Mouse (Mus musculus) retina, adult 2 months (tissue): ENCODE measurements around the gene Crygb.

ENCODE experiments used
- DNase-seq: peaks from one replicate; pipeline ENCODE4 v3.0.0-alpha.2; 2012; ENCODE audit warnings: low read depth, low spot score

The Crygb gene

DNA sequence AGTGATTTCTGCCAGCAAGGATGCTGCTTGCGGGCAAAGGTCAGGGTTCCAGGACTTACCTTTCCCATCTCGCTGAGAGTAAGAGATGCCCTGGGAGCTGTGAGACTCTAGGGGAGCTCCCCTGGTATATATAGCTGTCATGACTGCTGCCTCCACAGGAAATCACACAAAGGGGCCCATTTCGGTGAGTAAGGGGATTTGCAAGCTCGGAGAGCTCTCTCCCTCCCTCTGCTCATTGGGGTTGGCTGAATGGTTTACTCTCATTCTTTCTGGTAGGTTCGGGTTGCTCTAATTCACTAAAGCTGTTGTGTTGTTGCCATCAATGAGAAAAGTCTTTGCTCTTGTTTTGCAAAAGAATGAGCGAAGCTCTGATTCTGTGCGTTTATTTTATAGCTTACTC, at the start of gene Crygb:
TSS of gene Crygb (minus strand) at position 101 of the 400 bp plus-strand sequence.
- DNase-seq: no peak

DNA sequence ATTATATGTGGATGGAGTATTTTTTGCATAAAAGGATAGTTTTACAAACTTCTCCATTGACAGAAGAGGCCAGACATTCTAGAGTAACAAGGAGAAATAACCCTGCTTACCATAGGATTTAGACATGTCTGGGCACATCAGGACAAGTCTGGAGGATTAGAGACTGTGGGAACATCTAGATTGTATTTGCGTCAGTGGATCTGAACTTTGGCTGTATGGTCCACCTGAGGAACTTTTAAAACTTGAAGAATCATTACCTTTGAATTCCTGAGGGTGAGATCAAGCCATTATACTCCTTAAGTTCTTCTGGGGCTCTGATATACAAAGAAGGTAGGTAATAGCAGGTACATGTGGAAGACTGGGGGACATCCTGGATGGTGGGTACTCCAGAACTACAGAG, 49.6 kb upstream of the Crygb start:
- no peak for DNase-seq

DNA sequence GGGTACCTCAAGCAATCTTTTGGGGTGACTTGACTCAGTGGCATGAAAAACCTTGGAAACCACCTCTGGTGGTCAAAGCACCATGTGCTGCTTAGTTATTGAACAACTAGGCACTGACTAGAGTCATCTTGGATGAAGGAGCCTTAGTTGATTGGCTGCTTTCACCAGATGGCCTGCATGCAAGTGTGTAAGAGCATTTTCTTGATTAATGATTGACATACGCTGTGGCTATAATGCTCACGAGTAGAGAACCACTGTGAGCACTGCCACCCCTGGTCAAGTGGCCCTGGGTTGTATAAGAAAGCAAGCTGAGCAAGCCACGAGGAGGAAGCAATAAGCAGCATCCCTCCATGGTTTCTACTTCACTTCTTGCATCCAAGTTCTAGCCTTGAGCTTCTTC, 48.1 kb upstream of the Crygb start:
- DNase-seq: no peak

DNA sequence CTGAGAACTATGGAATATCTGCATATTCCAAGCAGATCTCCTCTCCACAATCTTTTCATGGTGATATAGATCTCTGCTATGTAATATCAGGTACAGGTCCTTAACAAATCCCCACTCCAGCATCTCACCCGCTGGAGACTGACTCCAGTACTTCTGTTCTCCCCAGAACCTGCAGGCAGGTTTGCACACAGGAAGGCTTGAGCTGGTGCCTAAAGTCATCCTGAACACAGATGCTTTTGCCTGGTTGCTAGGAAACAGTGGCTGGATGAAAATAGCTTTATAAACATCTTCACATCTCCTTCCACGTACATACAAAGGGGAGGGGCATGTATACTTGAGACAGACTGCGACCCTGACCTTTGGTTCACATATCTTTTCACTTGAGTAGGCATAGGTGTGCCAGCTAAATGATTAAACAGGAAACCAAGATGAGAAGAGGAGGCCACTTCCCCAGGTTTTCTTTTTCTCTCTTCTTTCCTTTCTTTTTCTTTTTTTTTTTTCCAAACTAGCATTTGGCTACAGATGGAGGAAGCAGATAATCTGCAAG, 47.6 kb upstream of the Crygb start:
- no peak for DNase-seq

DNA sequence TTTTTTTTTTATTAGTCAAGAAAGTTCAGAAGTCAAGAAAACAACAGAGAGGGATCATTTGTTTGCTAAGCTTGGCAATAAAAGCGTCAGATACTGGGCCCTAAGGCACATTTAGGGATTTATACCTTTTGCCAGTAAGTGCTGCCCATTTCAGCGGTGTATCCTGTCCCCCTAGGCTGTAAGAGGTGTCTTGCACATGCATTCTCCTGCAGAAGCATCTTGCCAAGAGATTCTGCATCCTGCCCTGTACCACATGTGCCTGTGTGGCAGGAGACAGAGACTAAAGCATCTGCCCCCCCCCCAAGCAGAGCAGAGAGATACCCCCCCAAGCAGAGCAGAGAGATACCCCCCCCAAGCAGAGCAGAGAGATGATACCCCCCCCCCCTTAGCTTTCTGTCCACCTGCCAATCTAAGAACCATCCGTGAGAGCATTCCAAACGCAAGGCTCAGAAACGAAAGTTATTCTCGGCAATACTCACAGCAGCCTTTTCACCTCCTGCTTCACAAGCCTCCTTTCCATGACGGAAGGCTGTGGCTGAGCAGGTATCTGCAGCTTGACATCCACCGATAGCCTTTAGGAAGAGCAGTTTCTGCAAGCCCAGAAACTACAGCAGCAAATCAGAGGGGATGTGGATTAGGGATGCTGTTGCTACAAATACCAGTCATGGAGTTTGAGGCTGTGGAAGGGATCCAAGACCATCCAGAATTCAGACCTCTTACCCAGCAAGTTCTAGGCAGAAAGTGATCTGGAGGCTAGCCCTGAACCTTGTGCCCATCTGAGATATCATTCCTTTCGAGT, 40.7 kb upstream of the Crygb start, which contains the start of gene D630023F18Rik:
TSS of gene D630023F18Rik (minus strand) at position 641 of the 799 bp plus-strand sequence.
- no peak for DNase-seq

DNA sequence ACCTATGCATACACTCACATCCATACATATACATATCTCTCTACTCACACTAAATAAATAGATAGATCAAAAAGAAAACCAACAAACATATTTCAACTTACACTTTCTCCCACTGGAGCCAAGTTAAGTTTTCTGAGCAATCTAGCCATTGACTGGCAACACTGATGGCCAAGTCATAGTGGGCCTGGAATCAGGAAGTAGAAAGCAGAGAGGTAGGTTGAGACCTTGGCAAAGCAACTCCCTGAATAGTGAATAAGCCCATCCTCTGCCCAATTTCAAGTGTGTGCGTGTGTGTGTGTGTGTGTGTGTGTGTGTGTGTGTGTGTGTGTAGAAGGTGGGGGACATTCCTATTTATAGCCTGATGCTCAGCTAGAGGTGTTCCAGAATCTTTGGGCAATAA, 37.4 kb upstream of the Crygb start, which contains the start of gene Gm28845:
TSS of gene Gm28845 (minus strand) at position 121 of the 400 bp plus-strand sequence.
- DNase-seq: no peak

DNA sequence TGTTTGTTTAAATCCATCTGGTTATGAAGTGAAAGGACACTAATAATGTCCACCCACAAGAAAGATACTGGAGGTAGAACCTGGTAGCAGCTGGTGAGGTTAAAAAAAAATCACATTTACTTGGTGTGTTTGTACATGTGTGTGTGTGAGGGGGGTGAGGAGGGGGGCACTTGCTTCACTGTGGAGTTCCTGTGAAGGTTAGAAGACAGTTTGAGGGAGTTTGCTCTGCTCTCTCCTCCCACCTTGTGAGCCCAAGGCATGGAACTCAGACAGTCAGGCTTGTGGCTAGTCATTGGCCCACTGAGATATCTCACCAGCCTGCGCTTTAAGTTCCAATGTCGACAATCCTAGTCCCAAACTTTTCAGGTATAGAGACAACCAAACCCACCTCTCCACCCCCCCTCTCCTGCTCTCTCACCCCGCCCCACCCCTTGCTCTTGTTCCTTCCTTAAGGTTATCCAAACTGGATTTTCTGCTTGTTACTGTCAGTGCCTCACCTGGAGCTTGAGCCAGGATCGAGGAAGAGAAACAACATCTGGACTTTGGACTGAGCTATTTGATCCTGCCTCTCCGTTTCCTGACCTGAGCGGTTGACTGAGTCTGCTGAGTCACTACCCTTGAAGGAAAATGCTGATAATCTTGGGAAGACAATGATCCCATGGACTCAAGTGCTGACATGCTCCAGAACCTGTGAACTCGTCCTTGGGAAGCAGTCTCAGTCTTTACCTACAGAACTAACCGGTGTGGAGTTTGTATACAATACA, 36.2 kb upstream of the Crygb start:
- DNase-seq: no peak

DNA sequence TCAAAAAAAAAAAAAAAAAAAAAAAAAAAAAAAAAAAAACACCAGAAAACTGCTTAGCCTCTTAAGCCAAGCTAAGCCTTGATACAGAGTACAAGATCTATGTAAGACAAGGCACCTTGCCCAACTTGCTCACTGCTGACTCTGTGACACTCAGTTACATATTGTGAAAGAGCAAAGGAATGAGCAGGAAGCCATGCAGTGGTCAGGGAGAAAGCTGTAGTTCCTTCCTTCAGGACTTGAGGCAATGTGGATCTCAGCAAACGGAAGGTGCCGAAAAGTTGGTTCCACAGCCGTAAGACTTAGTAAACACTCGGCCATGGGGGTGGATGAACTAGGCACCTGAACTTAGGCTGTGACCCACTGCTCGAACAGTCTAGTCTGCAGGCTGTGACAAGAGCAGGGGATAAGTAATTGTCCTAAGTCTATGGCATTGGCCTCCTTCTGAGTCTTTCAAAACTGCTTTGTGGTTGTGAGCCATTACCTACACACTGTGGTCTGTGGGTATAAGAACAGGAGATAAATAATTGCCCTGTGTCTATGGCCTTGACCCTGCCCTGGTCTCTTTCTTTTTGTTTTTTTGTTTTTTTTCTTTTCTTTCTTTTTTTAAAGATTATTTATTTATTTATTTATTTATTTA, 31.6 kb upstream of the Crygb start:
- no peak for DNase-seq

DNA sequence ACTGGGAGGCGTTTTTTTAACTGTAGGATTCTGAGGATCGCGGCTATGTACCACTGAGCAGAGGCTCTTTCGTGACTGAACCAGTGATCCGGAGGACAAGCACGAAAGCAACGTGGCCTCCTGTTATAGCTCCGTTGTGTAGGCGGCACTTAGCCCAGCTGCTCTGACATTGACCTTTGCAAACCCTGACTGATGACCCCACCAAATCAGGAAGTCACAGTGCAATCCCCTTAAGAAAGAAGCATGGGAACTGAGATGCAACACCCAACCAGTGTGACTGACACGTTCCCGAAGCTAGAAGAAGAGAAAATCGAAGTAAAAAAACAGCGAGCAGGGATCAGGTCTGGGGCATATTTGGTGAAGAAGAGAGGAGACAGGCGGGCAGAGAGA, 30.7 kb upstream of the Crygb start:
- DNase-seq: no peak

DNA sequence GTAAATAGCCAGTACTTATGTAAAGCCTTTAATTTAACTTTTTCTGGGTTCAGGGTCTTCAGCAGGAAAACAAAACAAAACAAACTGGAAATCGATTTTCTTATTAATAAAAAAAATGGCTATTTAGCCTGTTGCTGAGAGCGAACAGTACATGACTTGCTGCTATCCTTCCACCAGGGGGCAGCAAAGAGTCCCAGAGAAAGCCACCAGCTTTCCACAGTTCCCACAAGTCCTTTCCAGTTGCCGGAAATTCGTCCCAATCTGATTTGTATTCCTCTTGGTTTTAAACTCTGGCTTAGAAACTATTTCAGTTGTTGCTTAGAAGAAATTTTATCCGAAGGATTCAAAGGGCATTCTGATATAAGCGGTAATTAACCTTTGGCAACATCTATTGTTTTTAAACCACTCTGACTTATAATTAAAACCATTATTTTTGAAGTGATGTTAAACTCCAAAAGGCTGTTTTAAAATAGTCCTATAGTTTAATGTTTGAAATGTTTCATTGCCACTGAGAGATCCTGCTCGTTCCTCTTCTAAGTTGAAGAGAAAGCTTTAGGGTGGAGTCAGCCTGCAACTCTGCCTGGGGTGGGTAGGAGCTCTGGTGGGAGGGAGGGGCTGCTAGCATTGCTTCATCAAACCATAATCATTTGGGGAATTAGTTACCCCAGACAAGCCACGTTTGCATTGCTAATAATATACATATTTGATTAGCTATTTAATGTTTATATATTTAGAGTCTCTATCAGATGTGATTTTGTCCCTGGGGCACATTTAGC, 30.1 kb upstream of the Crygb start:
- peak; percentile 74 for DNase-seq

DNA sequence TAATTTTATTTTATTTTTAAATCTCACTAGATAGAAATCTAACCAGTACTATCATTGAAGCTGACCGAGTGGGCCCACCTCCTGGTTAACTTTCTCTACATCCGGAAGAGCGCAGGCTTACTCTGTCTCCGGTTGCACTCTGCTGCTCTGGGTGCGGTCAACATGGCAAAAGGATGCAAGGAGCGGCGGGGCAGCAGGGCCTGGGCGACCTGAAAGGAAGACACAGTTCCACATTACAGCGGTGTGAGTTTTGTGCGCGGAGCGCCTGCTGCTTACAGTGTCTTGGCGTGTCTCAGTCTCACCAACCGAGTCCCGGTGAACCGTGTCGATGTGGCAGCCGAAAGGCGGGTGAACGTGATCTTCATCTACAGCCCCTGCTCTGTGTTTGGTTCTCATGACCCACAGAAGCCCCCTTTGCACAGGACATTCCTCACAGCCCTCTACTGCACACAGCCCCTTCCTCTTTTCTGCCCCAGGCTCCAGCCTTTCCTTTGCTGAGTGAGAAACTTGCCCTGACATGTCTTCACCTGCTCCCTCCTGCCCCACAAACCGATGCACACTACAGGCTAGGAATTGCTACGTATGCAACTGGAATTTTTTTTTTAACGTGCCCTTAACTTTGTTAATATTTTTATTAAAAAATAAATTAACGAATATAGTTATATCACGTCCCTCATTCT, 27.8 kb upstream of the Crygb start:
- no peak for DNase-seq

DNA sequence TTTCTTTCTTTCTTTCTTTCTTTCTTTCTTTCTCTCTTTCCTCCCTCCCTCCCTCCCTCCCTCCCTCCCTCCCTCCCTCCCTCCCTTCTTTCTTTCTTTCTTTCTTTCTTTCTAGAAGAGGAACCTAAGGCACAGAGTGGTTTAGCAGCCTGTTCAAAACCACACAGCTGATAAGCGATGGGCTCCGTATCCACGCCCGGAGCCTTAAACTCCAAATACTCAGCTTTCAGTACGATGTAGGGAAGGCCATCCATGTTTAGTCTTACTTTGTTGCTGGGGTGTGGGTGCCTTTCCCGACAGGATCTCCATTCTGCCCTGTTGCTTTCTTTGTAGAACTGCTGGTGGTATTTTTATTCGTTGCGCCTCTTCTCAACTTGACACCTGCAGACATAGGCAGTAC, 27.1 kb upstream of the Crygb start:
- DNase-seq: no peak

DNA sequence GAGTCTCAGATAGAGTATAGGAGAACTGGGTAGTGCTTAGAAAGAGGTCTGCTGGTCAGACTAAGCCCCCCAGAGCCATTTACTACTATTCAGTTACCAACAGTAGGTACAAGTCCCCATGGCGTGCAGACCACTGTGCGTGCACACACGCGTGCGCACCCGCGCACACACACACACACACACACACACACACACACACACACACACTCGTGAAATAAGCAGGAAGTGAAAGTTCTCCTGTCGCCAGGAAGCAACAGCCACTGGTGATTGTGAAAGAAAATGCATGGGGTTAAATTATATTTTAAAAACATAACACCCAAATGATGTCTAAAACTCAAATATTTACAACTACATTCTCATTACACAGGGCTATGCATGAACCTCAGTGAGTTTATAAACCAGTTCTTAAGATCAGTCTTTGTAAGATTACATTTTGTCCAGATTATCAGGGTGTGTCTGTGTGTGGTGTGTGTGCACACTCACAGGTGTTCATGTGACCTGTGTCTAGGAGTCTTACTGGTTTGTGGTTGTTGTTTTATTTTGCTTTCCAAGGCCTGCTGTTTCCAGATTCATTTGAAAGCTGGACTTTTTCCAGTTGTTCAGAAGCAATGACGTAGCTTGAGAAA, 25.7 kb upstream of the Crygb start:
- no peak for DNase-seq

DNA sequence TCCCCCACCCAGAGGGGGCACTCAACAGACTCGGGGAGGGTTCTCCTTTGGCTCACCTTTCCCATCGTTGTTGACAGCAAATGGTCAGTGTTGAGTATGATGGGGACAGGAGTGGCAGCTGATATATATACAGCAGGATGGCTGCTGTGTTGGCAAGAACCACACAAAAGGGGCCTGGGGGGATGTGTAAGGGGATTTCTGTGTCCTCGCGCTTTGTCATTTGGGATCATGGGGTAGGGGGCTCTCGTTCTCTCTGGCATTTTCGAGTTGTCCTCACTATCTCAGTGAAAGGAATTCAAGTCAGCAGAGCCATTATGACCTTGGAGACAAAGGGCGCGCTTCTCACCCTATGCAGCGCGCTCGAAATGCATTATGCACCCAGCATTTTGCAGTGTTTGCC, 21.2 kb upstream of the Crygb start, which contains the start of gene Cryga:
TSS of gene Cryga (minus strand) at position 101 of the 400 bp plus-strand sequence.
- no peak for DNase-seq

DNA sequence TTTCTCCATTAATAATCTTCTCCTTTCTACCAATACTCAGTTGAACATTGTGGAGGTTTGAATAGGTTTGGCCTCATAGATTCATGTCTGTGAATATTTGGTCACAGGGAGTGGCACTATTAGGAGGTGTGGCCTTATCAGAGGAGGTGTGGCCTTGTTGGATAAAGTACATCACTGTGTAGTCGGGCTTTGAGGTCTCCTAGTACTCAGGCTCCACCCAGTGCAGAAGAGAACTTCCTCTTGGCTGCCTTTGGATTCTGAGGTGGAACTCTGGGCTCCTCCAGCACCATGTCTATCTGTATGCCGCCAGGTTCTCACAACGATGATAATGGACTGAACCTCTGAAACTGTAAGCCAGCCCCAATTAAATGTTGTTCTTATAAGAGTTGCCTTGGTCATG, 14.9 kb upstream of the Crygb start:
- no peak for DNase-seq

DNA sequence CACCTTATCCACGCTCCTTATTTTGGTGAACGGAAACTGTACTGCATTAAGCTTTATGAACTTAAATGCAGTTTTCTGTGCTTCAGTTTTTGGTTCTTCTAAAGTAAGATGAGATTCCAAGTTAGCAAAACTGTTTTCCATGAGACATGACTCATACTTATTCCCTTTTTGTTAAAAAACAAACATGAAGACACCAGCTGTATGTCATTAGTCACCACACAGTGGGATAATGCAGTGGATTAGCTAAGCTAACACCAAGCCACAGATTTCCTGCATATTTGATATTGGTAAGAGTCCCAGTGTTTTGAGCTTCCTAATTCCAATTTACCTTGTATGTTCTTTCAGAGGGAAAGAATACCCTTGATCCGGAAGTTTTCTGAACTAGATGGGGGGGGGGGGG, 9.5 kb upstream of the Crygb start:
- DNase-seq: no peak

DNA sequence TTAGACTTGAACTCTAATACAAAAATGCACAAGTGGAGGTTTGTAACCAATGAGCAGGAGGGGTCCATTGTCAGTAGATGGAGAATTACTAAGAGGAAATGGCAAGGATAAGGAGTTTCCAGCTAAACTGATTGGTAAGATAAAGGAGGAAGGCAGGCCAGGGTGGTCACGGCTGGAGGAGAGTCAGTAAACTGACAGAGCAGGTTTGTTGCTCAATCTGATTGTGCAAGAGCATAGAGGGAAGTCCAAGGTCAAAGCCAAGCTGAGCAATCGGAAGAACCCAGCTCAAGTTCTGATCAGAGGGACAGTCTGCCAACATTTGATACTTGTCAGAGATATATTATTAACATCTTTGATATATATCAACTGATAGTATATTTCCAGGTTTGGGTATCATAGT, 8.3 kb upstream of the Crygb start:
- no peak for DNase-seq

DNA sequence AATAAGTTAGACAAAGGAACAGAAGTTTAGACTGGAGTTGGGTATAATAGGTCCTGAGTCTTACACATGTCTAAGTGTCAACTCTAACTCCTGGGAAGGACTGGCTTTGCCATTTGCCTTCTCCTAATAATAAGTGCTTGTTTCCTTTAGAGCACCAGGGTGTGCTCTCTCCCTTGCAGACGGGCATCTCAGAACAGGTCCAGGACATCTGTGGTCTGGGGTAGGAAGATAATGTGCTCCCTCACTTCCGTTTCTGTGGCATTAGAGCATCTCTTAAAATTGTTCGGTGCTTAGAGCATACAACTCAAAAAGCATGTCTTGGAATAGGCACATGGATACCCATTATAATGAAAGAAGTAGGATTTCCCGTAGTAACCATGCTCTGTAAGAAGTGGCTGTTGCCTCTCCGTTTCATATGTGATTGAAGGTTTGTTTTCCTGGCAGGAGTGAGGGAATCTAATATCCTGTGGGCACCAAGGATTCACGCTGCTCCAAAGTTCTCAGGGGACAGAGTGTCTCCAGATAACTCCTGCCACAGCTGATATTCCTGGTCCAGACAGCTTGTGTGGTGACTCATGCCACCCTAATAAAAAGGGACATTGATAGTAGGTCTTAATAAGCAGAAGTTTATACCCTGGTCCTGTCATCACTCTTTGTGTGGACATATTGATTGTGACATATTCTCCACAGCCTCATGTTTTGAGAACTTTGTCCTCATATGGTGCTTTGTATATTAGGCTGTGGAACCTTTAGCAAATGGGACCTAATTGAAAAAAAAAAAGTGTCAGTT, 6.7 kb upstream of the Crygb start:
- no peak for DNase-seq

DNA sequence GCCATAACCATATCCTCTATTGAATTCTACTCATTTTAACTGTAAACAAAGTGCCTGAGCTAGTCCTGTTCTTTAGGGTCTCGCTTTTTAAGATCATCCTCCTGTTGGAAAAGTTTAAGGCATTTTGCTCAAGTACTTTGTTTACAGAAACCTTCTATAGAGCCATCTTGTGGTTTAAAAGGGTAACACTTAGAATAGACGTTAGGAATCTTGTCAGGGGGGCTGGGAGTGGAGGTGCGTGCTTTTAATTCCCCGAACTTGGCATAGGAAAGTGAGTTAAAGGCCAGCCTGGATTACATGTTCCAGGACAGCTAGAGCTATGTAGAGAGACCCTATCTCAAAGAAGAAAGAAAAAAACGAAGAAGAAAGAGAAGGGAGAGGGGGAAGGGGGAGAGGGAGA, 6.5 kb downstream of the Crygb start:
- DNase-seq: no peak
